Mouse (Mus musculus): ENCODE measurements around the gene Ece2. TPM values are rescaled to one million over a fixed set of nuclear protein-coding genes. Genes with fewer than 3 reads are reported as not detected.
A peak's percentile ranks its signal among the peaks of the same experiment; 100 is the strongest.

Ece2 gene
- polyA plus RNA-seq, 1 experiment from 2014 or later, result 17.0 TPM

DNA sequence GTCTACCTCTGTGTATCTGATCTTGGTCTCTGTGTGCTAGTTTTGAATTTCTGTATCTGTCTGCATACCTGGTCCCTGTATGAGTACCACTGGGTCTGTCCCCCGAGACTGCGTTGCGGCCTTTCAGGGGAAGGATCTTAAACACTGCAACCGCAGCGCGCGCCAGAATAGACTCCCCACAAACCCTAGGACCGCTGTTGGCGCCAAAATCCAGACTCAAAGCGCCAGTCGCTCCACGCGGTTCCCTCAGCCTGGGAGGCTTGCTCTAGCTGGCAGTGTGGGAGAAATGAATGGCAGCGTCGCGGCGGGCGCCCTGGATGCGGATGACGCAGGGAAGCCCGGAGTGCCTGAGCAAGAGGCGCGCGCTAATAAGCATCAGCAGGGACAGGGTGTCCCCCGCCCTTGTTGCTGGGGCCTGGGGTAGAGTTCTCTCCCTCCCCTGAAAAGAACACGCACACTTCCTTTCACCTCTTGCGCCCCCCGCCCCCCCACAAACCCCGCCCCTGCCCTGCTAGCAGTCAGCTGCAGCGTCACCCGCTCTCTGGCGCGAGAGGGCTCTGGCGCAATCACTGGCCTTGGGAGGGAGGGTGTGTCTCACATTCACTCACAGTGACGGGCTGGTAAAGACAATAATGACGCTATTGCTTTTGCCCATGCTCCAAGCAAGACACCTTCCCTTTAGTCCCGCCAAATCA, 7.5 kb upstream of the Ece2 start:
- peak; percentile 52 for ATAC-seq

DNA sequence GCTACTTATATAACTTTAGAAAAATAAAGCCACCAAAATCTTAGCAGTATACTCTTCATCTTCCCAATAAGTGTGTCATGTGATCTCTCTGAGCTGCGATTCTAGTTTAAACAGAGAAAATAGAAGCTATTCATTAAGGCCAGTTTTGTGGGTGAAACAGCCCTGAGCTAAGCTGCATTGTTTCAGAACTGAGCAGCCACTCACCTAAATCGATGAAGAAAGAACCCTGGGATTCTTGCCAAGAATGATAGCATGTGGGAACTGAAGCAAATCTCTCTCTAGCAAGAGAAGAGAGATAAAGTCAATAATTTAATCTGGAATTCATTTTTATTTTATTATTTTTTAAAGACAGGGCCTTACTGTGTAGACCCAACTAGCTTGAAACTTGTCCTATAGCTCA, 6.4 kb upstream of the Ece2 start:
- 7% methylated on average over 2 of the region's 2 CpGs for WGBS
- H3K27ac ChIP-seq (ENCODE audit: low read length), result no peak overlapping the region; the same call in 1 of the 2 replicates
- ATAC-seq, result no peak
- no peaks in the 10 kb centered on the region for H3K36me3 ChIP-seq (ENCODE audit: control insufficient read depth, insufficient read depth)
- peaks cover 16% of the 10 kb centered on the region for H3K4me1 ChIP-seq (replicated peaks; ENCODE audit: control insufficient read depth, insufficient read depth, low read length)
- H3K4me3 ChIP-seq (replicated peaks; ENCODE audit: low read length), result no peak overlapping the region
- H3K9ac ChIP-seq (replicated peaks; ENCODE audit: low read depth, low read length), result no peak overlapping the region
- no peak overlapping the region for H3K4me2 ChIP-seq (ENCODE audit: low read length)
- H3K9me3 ChIP-seq (ENCODE audit: control insufficient read depth, low read length), result no peaks in the 10 kb centered on the region
- no peaks in the 10 kb centered on the region for H3K27me3 ChIP-seq (replicated peaks; ENCODE audit: control insufficient read depth, insufficient read depth, low read length)

More for the DNA sequence above, 7.5 kb upstream of the Ece2 start:
- H3K9me3 ChIP-seq (ENCODE audit: control insufficient read depth, low read length), result no peaks in the 10 kb centered on the region
- H3K4me1 ChIP-seq (replicated peaks; ENCODE audit: control insufficient read depth, insufficient read depth, low read length), result peaks cover 16% of the 10 kb centered on the region
- WGBS, result under 1% methylated on average over 36 of the region's 37 CpGs
- H3K27me3 ChIP-seq (replicated peaks; ENCODE audit: control insufficient read depth, insufficient read depth, low read length), result no peaks in the 10 kb centered on the region
- H3K4me2 ChIP-seq (ENCODE audit: low read length), result peak overlapping the region; percentile 92
- peak overlapping the region; percentile 72 for H3K9ac ChIP-seq (replicated peaks; ENCODE audit: low read depth, low read length)
- H3K4me3 ChIP-seq (replicated peaks; ENCODE audit: low read length), result peak overlapping the region; percentile 78
- peak overlapping the region; percentile 92 for H3K27ac ChIP-seq (ENCODE audit: low read length)
- H3K36me3 ChIP-seq (ENCODE audit: control insufficient read depth, insufficient read depth), result no peaks in the 10 kb centered on the region

DNA sequence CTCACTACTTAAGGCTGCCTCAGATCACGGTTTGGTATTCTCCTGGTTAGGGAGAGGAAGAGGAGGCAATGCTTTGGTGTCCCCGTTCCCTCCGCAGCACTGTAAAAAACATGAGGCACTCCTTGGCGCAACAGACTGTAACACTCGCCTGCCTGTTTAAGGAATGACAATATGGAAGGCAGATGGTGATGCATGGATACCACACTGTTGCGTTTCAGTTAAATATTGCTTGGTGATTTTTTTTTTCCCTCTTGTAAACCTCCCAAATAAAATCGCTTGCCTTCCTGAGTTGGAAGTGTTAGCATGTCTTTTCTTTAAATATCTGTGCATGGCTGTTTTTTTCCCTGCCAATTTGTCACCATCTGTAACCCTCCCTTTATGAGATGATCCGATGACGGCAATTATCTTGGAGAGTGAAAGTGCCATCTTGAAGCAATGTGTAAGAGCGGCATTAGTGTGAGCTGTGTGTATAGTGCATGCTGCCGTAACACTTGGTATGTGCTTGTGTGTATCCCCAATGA, 697 bp upstream of the Ece2 start:
- Histone ChIP-seq H3K4me3 (replicated peaks; ENCODE audit: low read length) (no peak overlapping the region), H3K4me2 (ENCODE audit: low read length) (peak overlapping the region; percentile 90), H3K4me1 (replicated peaks; ENCODE audit: control insufficient read depth, insufficient read depth, low read length) (peaks cover 23% of the 10 kb centered on the region), H3K27me3 (replicated peaks; ENCODE audit: control insufficient read depth, insufficient read depth, low read length) (no peaks in the 10 kb centered on the region), H3K27ac (ENCODE audit: low read length) (peak overlapping the region; percentile 65), H3K9ac (replicated peaks; ENCODE audit: low read depth, low read length) (no peak overlapping the region), H3K36me3 (ENCODE audit: control insufficient read depth, insufficient read depth) (no peaks in the 10 kb centered on the region), H3K9me3 (ENCODE audit: control insufficient read depth, low read length) (no peaks in the 10 kb centered on the region)
- WGBS, result 33% methylated on average over 11 of the region's 11 CpGs
- ATAC-seq, result peak; percentile 86

DNA sequence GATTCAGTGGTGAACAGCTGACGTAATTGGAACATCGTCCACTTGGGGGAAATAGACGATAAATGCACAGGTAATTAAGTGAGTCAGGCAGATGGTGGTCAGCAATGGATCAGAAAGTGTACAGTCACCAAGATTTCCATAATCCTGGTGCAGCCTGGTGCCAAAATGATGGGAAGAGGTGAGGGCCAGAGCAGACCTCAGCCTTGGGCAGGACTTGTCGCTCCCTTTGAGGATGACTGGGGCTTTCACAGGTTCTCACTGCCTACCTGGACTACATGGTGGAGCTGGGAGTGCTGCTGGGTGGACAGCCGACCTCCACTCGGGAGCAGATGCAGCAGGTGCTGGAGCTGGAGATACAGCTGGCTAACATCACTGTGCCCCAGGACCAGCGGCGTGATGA, 7.8 kb downstream of the Ece2 start:
- Histone ChIP-seq H3K9me3 (ENCODE audit: control insufficient read depth, low read length) (no peaks in the 10 kb centered on the region), H3K9ac (replicated peaks; ENCODE audit: low read depth, low read length) (no peak overlapping the region), H3K36me3 (ENCODE audit: control insufficient read depth, insufficient read depth) (no peaks in the 10 kb centered on the region), H3K4me1 (replicated peaks; ENCODE audit: control insufficient read depth, insufficient read depth, low read length) (peaks cover 17% of the 10 kb centered on the region), H3K27me3 (replicated peaks; ENCODE audit: control insufficient read depth, insufficient read depth, low read length) (no peaks in the 10 kb centered on the region), H3K4me3 (replicated peaks; ENCODE audit: low read length) (no peak overlapping the region), H3K27ac (ENCODE audit: low read length) (no peak overlapping the region), H3K4me2 (ENCODE audit: low read length) (no peak overlapping the region)
- ATAC-seq, result no peak
- 87% methylated on average over 8 of the region's 8 CpGs for WGBS

DNA sequence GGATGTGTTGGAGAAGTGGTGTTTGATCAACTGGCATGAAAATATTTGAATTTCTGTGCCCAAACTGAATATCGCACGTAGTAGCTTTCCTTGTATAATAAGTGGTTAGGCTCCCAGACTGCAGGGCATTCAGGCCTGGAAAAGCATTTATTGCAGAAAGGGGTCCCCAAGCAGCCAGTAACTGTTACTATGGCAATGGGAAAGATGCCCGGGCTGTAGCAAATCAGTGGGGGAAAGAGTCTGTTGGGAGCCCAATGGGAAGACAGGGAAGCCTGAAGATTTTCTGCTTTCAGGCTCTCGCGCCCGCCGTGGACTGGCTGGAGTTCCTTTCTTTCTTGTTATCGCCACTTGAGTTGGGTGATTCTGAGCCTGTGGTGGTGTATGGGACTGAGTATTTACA, 8.7 kb downstream of the Ece2 start:
- WGBS, result 37% methylated on average over 8 of the region's 8 CpGs
- peak; percentile 88 for ATAC-seq
- Histone ChIP-seq H3K9me3 (ENCODE audit: control insufficient read depth, low read length) (no peaks in the 10 kb centered on the region), H3K4me2 (ENCODE audit: low read length) (peak overlapping the region; percentile 31), H3K4me1 (replicated peaks; ENCODE audit: control insufficient read depth, insufficient read depth, low read length) (peaks cover 17% of the 10 kb centered on the region), H3K27me3 (replicated peaks; ENCODE audit: control insufficient read depth, insufficient read depth, low read length) (no peaks in the 10 kb centered on the region), H3K4me3 (replicated peaks; ENCODE audit: low read length) (peak overlapping the region; percentile 3; the same call in 1 of the 2 replicates), H3K9ac (replicated peaks; ENCODE audit: low read depth, low read length) (peak overlapping the region; percentile 26), H3K36me3 (ENCODE audit: control insufficient read depth, insufficient read depth) (no peaks in the 10 kb centered on the region), H3K27ac (ENCODE audit: low read length) (peak overlapping the region; percentile 20)

DNA sequence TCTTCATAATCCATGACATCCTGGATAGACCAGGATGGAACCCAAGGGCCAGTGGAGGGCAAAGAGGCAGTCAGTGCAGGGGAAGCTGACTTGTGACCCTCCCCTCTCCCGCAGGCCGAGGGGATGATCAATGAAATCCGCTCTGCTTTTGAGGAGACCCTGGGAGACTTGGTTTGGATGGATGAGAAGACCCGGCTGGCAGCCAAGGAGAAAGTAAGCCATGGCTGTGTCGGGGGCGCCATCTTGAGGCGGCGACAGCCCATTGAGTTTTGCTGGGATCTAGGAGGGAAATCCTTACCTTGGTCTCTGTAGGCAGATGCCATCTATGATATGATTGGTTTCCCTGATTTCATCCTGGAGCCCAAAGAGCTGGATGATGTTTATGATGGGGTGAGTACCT, 12.5 kb downstream of the Ece2 start:
- H3K36me3 ChIP-seq (ENCODE audit: control insufficient read depth, insufficient read depth), result no peaks in the 10 kb centered on the region
- peaks cover 17% of the 10 kb centered on the region for H3K4me1 ChIP-seq (replicated peaks; ENCODE audit: control insufficient read depth, insufficient read depth, low read length)
- H3K9me3 ChIP-seq (ENCODE audit: control insufficient read depth, low read length), result no peaks in the 10 kb centered on the region
- no peak overlapping the region for H3K4me3 ChIP-seq (replicated peaks; ENCODE audit: low read length)
- ATAC-seq, result peak; percentile 62
- H3K27ac ChIP-seq (ENCODE audit: low read length), result no peak overlapping the region
- no peaks in the 10 kb centered on the region for H3K27me3 ChIP-seq (replicated peaks; ENCODE audit: control insufficient read depth, insufficient read depth, low read length)
- 6% methylated on average over 8 of the region's 8 CpGs for WGBS
- H3K9ac ChIP-seq (replicated peaks; ENCODE audit: low read depth, low read length), result no peak overlapping the region
- H3K4me2 ChIP-seq (ENCODE audit: low read length), result no peak overlapping the region

DNA sequence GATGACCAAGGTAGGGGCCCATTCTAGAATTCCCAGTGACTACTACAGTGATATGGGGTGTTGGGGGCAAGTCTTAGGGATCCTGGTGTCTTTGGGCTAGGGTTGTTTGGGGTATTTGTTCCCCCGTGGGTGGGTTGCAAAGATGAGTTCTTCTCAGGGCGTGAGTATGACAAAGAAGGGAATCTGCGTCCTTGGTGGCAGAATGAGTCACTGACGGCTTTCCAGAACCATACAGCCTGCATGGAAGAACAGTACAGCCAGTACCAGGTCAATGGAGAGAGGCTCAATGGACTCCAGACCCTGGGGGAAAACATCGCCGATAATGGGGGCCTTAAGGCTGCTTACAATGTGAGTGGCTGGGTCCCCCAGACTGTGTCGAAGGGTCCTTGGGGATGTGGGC, 14.3 kb downstream of the Ece2 start:
- ATAC-seq, result no peak
- H3K36me3 ChIP-seq (ENCODE audit: control insufficient read depth, insufficient read depth), result no peaks in the 10 kb centered on the region

DNA sequence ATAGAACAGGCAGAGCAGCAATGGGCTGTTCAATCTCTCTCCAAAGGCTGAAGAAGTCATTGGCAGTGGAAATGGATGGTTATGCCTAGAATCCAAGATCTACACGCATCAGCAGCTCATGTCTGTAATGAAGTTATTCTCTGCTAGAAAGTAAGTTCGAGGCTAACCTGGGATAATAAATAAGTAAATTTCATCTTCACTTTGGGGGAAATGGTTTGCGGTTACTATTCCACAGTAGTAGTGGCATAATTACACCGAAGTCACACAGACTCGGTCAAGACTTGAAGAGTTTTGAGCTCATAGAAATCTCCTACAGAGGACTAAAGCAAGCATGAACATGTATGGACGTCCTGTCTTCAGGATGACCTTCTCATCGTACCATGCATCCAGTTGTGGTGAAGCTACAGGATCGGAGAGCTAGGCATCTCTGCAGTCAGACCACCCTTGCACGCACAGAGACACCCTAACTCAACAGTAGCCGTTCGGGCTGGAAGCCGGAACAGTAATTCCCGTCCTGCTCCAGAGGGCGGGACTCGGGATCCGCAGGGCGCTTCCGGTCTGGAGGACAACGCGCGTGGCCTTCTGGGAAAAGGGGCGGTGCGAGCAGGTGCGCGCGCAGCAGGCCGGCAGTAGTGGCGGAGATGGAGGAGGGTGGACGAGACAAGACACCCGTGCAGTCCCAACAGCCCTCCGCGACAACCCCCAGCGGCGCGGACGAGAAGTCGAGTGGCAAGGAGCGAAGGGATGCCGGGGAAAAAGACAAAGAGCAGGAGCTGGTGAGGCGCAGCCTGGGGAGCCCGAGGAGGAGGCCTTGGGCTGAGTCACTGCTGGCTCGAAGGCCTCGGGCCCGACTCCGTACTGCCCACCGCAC, 21.7 kb downstream of the Ece2 start, which contains the start of gene Psmd2:
Gene Psmd2, plus strand, starts transcription at position 577 of the 871 bp plus-strand sequence.
- H3K36me3 ChIP-seq (ENCODE audit: control insufficient read depth, insufficient read depth), result peaks cover 12% of the 10 kb centered on the region
- peak within 1 kb of the TSS; percentile 90 for H3K9ac ChIP-seq (replicated peaks; ENCODE audit: low read depth, low read length)
- WGBS, result 3% methylated on average over 42 of the region's 46 CpGs
- peak within 1 kb of the TSS; percentile 86 for H3K4me3 ChIP-seq (replicated peaks; ENCODE audit: low read length)
- peaks cover 18% of the 10 kb centered on the region for H3K4me1 ChIP-seq (replicated peaks; ENCODE audit: control insufficient read depth, insufficient read depth, low read length)
- no peaks in the 10 kb centered on the region for H3K9me3 ChIP-seq (ENCODE audit: control insufficient read depth, low read length)
- peak; percentile 97 for ATAC-seq
- no peaks in the 10 kb centered on the region for H3K27me3 ChIP-seq (replicated peaks; ENCODE audit: control insufficient read depth, insufficient read depth, low read length)
- H3K4me2 ChIP-seq (ENCODE audit: low read length), result peak within 1 kb of the TSS; percentile 99
- peak within 1 kb of the TSS; percentile 83 for H3K27ac ChIP-seq (ENCODE audit: low read length)

More for the DNA sequence above, 14.3 kb downstream of the Ece2 start:
- WGBS, result 93% methylated on average over 7 of the region's 7 CpGs
- no peak overlapping the region for H3K4me3 ChIP-seq (replicated peaks; ENCODE audit: low read length)
- H3K9ac ChIP-seq (replicated peaks; ENCODE audit: low read depth, low read length), result no peak overlapping the region
- no peak overlapping the region for H3K4me2 ChIP-seq (ENCODE audit: low read length)
- H3K27ac ChIP-seq (ENCODE audit: low read length), result no peak overlapping the region
- no peaks in the 10 kb centered on the region for H3K27me3 ChIP-seq (replicated peaks; ENCODE audit: control insufficient read depth, insufficient read depth, low read length)
- peaks cover 5% of the 10 kb centered on the region for H3K4me1 ChIP-seq (replicated peaks; ENCODE audit: control insufficient read depth, insufficient read depth, low read length)
- no peaks in the 10 kb centered on the region for H3K9me3 ChIP-seq (ENCODE audit: control insufficient read depth, low read length)

DNA sequence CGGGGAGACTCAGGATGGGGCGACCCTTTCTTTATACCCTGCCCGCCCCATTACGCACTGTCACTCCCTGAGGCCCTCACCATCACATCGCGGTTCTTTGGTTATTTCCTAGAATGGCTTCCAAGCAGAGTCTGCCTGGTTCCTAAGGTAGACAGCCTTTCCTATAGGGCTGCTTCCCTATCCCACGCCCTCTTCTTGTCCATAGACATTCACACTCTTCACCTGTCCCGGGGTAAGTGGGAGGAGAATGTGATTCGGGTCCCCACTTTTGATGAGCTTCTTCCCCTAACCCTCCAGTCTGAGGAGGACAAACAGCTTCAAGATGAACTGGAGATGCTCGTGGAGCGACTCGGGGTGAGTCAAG, 22.3 kb downstream of the Ece2 start:
- Histone ChIP-seq H3K4me3 (replicated peaks; ENCODE audit: low read length) (peak overlapping the region; percentile 86), H3K4me1 (replicated peaks; ENCODE audit: control insufficient read depth, insufficient read depth, low read length) (peaks cover 18% of the 10 kb centered on the region), H3K9me3 (ENCODE audit: control insufficient read depth, low read length) (no peaks in the 10 kb centered on the region), H3K9ac (replicated peaks; ENCODE audit: low read depth, low read length) (peak overlapping the region; percentile 90), H3K36me3 (ENCODE audit: control insufficient read depth, insufficient read depth) (peaks cover 17% of the 10 kb centered on the region), H3K27me3 (replicated peaks; ENCODE audit: control insufficient read depth, insufficient read depth, low read length) (no peaks in the 10 kb centered on the region), H3K27ac (ENCODE audit: low read length) (peak overlapping the region; percentile 83; the same call in 1 of the 2 replicates), H3K4me2 (ENCODE audit: low read length) (peak overlapping the region; percentile 99)
- WGBS, result 9% methylated on average over 12 of the region's 12 CpGs
- no peak for ATAC-seq

Measured in forebrain, embryonic 16.5 days (tissue).